Mouse (Mus musculus): Measurements from ENCODE around the gene Fxyd7. TPM values are rescaled to one million over a fixed set of nuclear protein-coding genes. Genes with fewer than 3 reads are reported as not detected.

The Fxyd7 gene
- polyA plus RNA-seq, 1 experiment from 2014 or later: 265 TPM

DNA sequence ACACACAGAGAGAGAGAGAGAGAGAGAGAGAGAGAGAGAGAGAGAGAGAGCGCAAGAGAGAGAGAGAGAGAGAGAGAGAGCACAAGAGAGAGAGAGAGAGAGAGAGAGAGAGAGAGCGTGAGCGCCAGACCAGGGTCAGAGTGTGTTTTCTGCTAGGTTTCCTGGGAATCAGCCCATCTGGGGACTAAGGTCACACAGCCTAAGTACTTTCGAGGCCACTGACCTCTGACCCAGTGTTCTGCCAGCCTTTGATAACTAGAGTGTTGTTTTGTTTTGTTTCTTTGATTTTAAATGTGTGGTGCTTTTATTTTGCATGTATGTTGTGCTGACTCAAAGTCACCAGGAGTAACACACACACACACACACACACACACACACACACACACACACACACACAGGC lies 4.6 kb upstream of the Fxyd7 start:
- H3K27ac ChIP-seq (replicated peaks): no peak overlapping the region
- peaks cover 25% of the 10 kb centered on the region for H3K4me1 ChIP-seq (replicated peaks)
- no peak for ATAC-seq (ENCODE audit: low FRiP score, low read depth)
- WGBS: 50% methylated on average over 3 of the region's 4 CpGs
- H3K4me2 ChIP-seq: no peak overlapping the region
- no peaks in the 10 kb centered on the region for H3K9me3 ChIP-seq
- H3K27me3 ChIP-seq: peaks cover 34% of the 10 kb centered on the region
- H3K9ac ChIP-seq: no peak overlapping the region
- H3K36me3 ChIP-seq: no peaks in the 10 kb centered on the region
- H3K4me3 ChIP-seq: no peak overlapping the region

- H3K36me3 ChIP-seq: no peaks in the 10 kb centered on the region
- 0 out of 2 replicates have a peak overlapping the region, but pooled peaks have one; percentile 2 for H3K27ac ChIP-seq (replicated peaks)
- ATAC-seq (ENCODE audit: low FRiP score, low read depth): no peak
- WGBS: 7% methylated on average over 10 of the region's 10 CpGs
- 0 out of 2 replicates have a peak overlapping the region, but pooled peaks have one; percentile 12 for H3K4me3 ChIP-seq
- no peaks in the 10 kb centered on the region for H3K9me3 ChIP-seq
- H3K27me3 ChIP-seq: peaks cover 35% of the 10 kb centered on the region
- H3K9ac ChIP-seq: no peak overlapping the region
- H3K4me2 ChIP-seq: peak overlapping the region; percentile 30
- H3K4me1 ChIP-seq (replicated peaks): peaks cover 30% of the 10 kb centered on the region
Observed at GRCm38 (mm10) chr7:31055354-31055824, 4.1 kb upstream of the Fxyd7 start.

- ATAC-seq (ENCODE audit: low FRiP score, low read depth): no peak
- Histone ChIP-seq H3K9ac (no peak overlapping the region), H3K27ac (replicated peaks) (0 out of 2 replicates have a peak overlapping the region, but pooled peaks have one; percentile 2), H3K4me3 (no peak overlapping the region), H3K9me3 (no peaks in the 10 kb centered on the region), H3K4me2 (peak overlapping the region; percentile 30), H3K4me1 (replicated peaks) (peaks cover 36% of the 10 kb centered on the region), H3K27me3 (peaks cover 35% of the 10 kb centered on the region), H3K36me3 (no peaks in the 10 kb centered on the region)
- WGBS: 42% methylated on average over 11 of the region's 11 CpGs
Observed at GRCm38 (mm10) chr7:31054661-31055320, 3.5 kb upstream of the Fxyd7 start.

- Histone ChIP-seq H3K36me3 (no peaks in the 10 kb centered on the region), H3K27ac (replicated peaks) (no peak overlapping the region), H3K4me1 (replicated peaks) (peaks cover 44% of the 10 kb centered on the region), H3K4me3 (no peak overlapping the region), H3K9me3 (no peaks in the 10 kb centered on the region), H3K27me3 (peaks cover 35% of the 10 kb centered on the region), H3K4me2 (no peak overlapping the region), H3K9ac (no peak overlapping the region)
- ATAC-seq (ENCODE audit: low FRiP score, low read depth): no peak
- 29% methylated on average over 10 of the region's 10 CpGs for whole genome bisulfite sequencing
Observed at GRCm38 (mm10) chr7:31053882-31054447, 2.7 kb upstream of the Fxyd7 start.

DNA sequence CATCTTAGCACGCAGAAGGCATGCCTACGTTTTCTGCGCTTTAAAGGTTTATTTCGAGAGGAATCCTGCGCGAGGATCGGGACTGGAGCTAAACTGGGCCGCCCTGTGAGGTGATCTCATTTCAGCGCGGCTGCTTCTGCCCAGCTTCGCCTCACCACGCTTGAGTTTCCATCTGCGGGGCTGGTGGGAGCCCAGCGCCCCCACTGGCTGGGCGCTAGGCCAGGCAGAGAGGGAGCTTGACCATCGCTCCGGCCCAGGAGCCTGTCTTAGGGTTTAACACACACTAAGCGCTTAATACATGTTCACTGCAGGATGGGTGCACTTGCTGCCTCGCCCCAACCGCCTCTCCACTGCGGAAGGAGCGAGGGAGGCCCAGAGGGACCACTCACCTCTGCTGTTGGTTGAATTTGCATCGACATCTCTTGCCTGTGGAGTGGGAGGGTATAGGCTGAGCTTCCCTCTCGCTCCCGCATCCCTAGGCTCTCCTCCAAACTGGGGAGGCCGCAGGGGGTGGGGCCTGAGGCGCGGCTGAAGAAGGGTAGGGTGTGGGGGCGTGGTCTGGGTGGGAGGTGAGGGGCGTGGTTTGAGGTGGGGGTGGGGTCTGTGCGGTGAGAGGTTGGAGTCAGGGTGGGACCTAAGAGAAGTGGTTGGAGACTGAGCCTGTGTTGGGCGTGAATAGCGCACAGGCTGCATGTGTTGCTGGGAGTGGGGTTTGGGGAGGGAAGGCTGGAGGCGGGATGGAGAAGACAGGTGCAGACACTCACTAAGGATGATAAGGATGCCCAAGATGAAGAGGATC lies 1.6 kb upstream of the Fxyd7 start:
- Histone ChIP-seq H3K4me3 (peak overlapping the region; percentile 48), H3K9me3 (no peaks in the 10 kb centered on the region), H3K36me3 (no peaks in the 10 kb centered on the region), H3K4me1 (replicated peaks) (peaks cover 44% of the 10 kb centered on the region), H3K27ac (replicated peaks) (no peak overlapping the region), H3K4me2 (peak overlapping the region; percentile 61), H3K27me3 (peaks cover 35% of the 10 kb centered on the region), H3K9ac (0 out of 2 replicates have a peak overlapping the region, but pooled peaks have one; percentile 3)
- no peak for ATAC-seq (ENCODE audit: low FRiP score, low read depth)
- WGBS: under 1% methylated on average over 34 of the region's 34 CpGs

GRCm38 (mm10) chr7:31052251-31052635 lies 976 bp upstream of the Fxyd7 start:
- peak overlapping the region; percentile 61 for H3K4me2 ChIP-seq
- H3K27me3 ChIP-seq: peaks cover 35% of the 10 kb centered on the region
- no peak for ATAC-seq (ENCODE audit: low FRiP score, low read depth)
- whole genome bisulfite sequencing: 2% methylated on average over 22 of the region's 22 CpGs
- peak overlapping the region; percentile 48 for H3K4me3 ChIP-seq
- peaks cover 44% of the 10 kb centered on the region for H3K4me1 ChIP-seq (replicated peaks)
- 0 out of 2 replicates have a peak overlapping the region, but pooled peaks have one; percentile 3 for H3K9ac ChIP-seq
- no peak overlapping the region for H3K27ac ChIP-seq (replicated peaks)
- no peaks in the 10 kb centered on the region for H3K9me3 ChIP-seq
- H3K36me3 ChIP-seq: no peaks in the 10 kb centered on the region

DNA sequence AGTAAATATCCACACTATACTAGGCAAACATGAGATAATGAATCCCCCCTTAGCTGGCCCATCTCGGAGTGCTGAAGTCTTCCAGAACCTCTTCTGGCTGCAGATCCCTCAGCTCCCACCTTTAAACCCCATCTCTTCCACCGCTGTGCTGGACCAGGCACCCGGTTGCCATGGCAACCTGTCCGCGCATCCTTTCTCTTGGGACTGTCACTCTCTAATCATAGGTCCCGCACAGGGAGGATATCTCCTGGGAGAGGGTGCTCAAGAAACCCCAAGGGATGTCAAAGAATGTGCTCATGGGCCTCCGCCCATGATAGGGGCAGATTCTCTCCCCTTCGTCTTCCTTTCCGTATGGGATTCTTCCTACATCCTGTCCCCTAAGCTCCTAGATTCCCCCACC lies 346 bp downstream of the Fxyd7 start:
- ATAC-seq (ENCODE audit: low FRiP score, low read depth): peak; percentile 3; the same call in 1 of the 2 replicates
- Histone ChIP-seq H3K27me3 (peaks cover 35% of the 10 kb centered on the region), H3K36me3 (no peaks in the 10 kb centered on the region), H3K9me3 (no peaks in the 10 kb centered on the region), H3K4me3 (peak overlapping the region; percentile 48), H3K4me1 (replicated peaks) (peaks cover 44% of the 10 kb centered on the region), H3K9ac (peak overlapping the region; percentile 47), H3K4me2 (peak overlapping the region; percentile 61), H3K27ac (replicated peaks) (peak overlapping the region; percentile 73)
- WGBS: 2% methylated on average over 9 of the region's 9 CpGs

- ATAC-seq (ENCODE audit: low FRiP score, low read depth): peak; percentile 10; the same call in 1 of the 2 replicates
- Histone ChIP-seq H3K9me3 (no peaks in the 10 kb centered on the region), H3K4me3 (peak overlapping the region; percentile 48), H3K9ac (peak overlapping the region; percentile 47), H3K27me3 (peaks cover 36% of the 10 kb centered on the region), H3K4me2 (peak overlapping the region; percentile 61), H3K27ac (replicated peaks) (peak overlapping the region; percentile 73), H3K36me3 (no peaks in the 10 kb centered on the region), H3K4me1 (replicated peaks) (peaks cover 43% of the 10 kb centered on the region)
- 3% methylated on average over 6 of the region's 6 CpGs for WGBS
Observed at GRCm38 (mm10) chr7:31050487-31050886, 780 bp downstream of the Fxyd7 start.

GRCm38 (mm10) chr7:31049846-31050281 lies 1.4 kb downstream of the Fxyd7 start:
- peak overlapping the region; percentile 61 for H3K4me2 ChIP-seq
- WGBS: under 1% methylated on average over 10 of the region's 15 CpGs
- H3K27ac ChIP-seq (replicated peaks): peak overlapping the region; percentile 73
- peak; percentile 59 for ATAC-seq (ENCODE audit: low FRiP score, low read depth)
- H3K4me3 ChIP-seq: peak overlapping the region; percentile 48
- H3K27me3 ChIP-seq: peaks cover 42% of the 10 kb centered on the region
- H3K36me3 ChIP-seq: no peaks in the 10 kb centered on the region
- peak overlapping the region; percentile 47 for H3K9ac ChIP-seq
- H3K4me1 ChIP-seq (replicated peaks): peaks cover 39% of the 10 kb centered on the region
- no peaks in the 10 kb centered on the region for H3K9me3 ChIP-seq

DNA sequence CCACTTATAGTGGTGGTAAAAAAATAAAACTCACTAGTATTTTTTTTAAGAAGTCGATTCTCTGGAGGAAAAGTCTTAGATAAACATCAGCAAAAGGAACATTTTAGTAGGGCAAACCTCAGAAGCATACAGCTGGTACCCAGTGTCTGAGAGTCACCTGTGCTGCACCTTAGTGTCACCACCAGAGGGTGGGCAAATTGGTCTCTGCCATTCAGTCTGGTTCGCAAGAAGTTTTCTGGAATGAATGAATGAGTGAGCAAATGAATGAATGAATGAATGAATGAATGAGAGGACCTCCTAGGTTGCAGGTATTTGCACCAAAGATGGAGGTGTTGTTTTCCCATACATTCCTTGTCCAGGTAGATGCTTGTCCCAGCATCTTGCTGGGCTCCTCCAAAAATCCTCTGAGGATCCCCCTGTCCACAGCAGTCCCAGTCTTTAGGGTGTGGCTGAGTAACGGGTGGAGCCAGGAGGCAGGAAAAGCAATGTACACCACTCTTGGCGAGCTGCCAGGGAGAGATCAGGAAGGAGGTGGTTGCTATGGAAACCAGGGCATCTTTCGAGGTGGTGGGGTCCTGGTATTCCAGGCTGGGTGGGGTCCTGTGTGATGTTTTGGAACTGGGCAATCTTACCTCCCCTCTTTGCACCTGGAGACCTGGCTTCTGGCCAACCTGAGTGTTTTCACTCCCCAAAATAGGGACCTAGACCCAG lies 2.0 kb downstream of the Fxyd7 start:
- WGBS: 21% methylated on average over 5 of the region's 5 CpGs
- H3K9me3 ChIP-seq: no peaks in the 10 kb centered on the region
- H3K36me3 ChIP-seq: no peaks in the 10 kb centered on the region
- peaks cover 46% of the 10 kb centered on the region for H3K27me3 ChIP-seq
- peak; percentile 17 for ATAC-seq (ENCODE audit: low FRiP score, low read depth)
- H3K4me1 ChIP-seq (replicated peaks): peaks cover 39% of the 10 kb centered on the region
- H3K4me3 ChIP-seq: peak overlapping the region; percentile 48
- H3K27ac ChIP-seq (replicated peaks): peak overlapping the region; percentile 73
- H3K9ac ChIP-seq: peak overlapping the region; percentile 47
- peak overlapping the region; percentile 61 for H3K4me2 ChIP-seq

DNA sequence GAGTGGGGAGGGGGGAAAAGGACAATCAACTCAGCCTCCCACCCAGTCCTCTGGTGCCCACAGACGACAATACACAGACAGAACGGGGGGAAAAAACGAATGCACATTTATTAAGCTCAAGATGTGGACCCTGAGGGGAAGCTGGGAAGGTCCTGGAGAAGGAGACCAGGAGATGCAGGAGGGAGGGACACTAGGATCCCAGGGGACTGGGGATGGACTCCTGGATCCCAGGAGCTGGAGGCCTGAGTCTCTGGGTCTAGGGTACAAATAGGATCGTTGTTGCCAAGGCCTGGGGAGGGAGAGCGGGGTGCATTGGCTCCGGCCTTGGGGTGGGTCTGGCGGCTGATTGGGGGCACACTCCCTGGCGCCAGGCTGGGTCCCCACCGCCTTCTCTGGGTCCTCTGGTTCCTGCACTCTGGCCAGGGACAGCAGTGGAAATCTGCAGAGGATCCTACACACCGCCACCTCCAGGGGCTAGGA lies 8.8 kb downstream of the Fxyd7 start, which contains the start of gene Fxyd5:
Gene Fxyd5, minus strand, starts transcription at position 51 of the 480 bp plus-strand sequence.
- no peak for ATAC-seq (ENCODE audit: low FRiP score, low read depth)
- Histone ChIP-seq H3K4me2 (peak within 1 kb of the TSS; percentile 33), H3K9ac (no peak within 1 kb of the TSS), H3K9me3 (no peaks in the 10 kb centered on the region), H3K27me3 (peaks cover 50% of the 10 kb centered on the region), H3K4me3 (peak within 1 kb of the TSS; percentile 18), H3K4me1 (replicated peaks) (peaks cover 3% of the 10 kb centered on the region), H3K27ac (replicated peaks) (no peak within 1 kb of the TSS), H3K36me3 (no peaks in the 10 kb centered on the region)
- WGBS: 33% methylated on average over 10 of the region's 10 CpGs
